Mouse (Mus musculus) MEL (cell line): Measurements from ENCODE around the gene Tmem121. TPM values are rescaled to one million over a fixed set of nuclear protein-coding genes. Genes with fewer than 3 reads are reported as not detected.
A peak's percentile ranks its signal among the peaks of the same experiment; 100 is the strongest.

Source experiments
- DNase-seq: peaks from one replicate; pipeline ENCODE4 v3.0.0; 2011; ENCODE audit warnings: low read depth, low spot score
- H3K27ac ChIP-seq: 2 replicates; pipeline ENCODE4 v1.5.1; 2012; ENCODE audit warnings: low read depth, mild to moderate bottlenecking, control low read depth, low read length, moderate library complexity; ENCODE audit not compliant: control insufficient read depth
- H3K27me3 ChIP-seq, 2 experiments: fragments of 150-350 bp in 1 of 2; sonication (generic) in 1 of 2; 2 replicates each; pipeline ENCODE4 v1.6.1; 2012; ENCODE audit warnings: low read length in 2 of 2, mild to moderate bottlenecking in 2 of 2, improper control_type of control experiment in 1 of 2, moderate library complexity in 1 of 2; ENCODE audit not compliant: insufficient read depth in 2 of 2, control insufficient read depth in 1 of 2
- H3K36me3 ChIP-seq, 2 experiments: 2 replicates each; pipeline ENCODE4 v1.6.1; 2012 to 2014; ENCODE audit warnings: low read length in 2 of 2, improper control_type of control experiment in 1 of 2, inconsistent platforms in 1 of 2, mild to moderate bottlenecking in 1 of 2; ENCODE audit not compliant: insufficient read depth in 2 of 2, control insufficient read depth in 1 of 2
- H3K4me1 ChIP-seq, 2 experiments: fragments of 150-350 bp in 1 of 2; sonication (generic) in 1 of 2; 2 replicates each; pipeline ENCODE4 v1.6.1; 2012; ENCODE audit warnings: low read length in 2 of 2, improper control_type of control experiment in 1 of 2, mild to moderate bottlenecking in 1 of 2; ENCODE audit not compliant: insufficient read depth in 2 of 2, control insufficient read depth in 1 of 2
- H3K4me3 ChIP-seq, 2 experiments: fragments of 150-350 bp in 1 of 2; sonication (generic) in 1 of 2; 2 replicates each; pipeline ENCODE4 v1.5.1; 2012; ENCODE audit warnings: low read depth in 2 of 2, low read length in 2 of 2, mild to moderate bottlenecking in 2 of 2, moderate library complexity in 2 of 2, control low read depth in 1 of 2, improper control_type of control experiment in 1 of 2; ENCODE audit not compliant: control insufficient read depth in 1 of 2, insufficient read depth in 1 of 2
- H3K79me2 ChIP-seq: 2 replicates; pipeline ENCODE4 v1.6.1; 2012; ENCODE audit warnings: mild to moderate bottlenecking, low read length, moderate library complexity; ENCODE audit not compliant: control insufficient read depth, poor library complexity, insufficient read depth
- H3K9ac ChIP-seq: 2 replicates; pipeline ENCODE4 v1.6.1; 2012; ENCODE audit warnings: low read depth, mild to moderate bottlenecking, control low read depth, low read length, moderate library complexity; ENCODE audit not compliant: control insufficient read depth, poor library complexity, severe bottlenecking
- H3K9me3 ChIP-seq: fragments of 150-350 bp; sonication (generic); replicated peaks from 2 replicates; pipeline ENCODE4 v1.6.1; 2012; ENCODE audit warnings: mild to moderate bottlenecking, low read length, improper control_type of control experiment, moderate library complexity; ENCODE audit not compliant: insufficient read depth
- BHLHE40 ChIP-seq: IDR thresholded peaks from 2 replicates; pipeline ENCODE4 v1.6.1; 2012; ENCODE audit warnings: low read depth, mild to moderate bottlenecking, inconsistent platforms, low read length, improper control_type of control experiment, borderline replicate concordance
- GATA1 ChIP-seq: IDR thresholded peaks from 2 replicates; pipeline ENCODE4 v1.6.1; 2011; ENCODE audit warnings: low read depth, low read length, improper control_type of control experiment
- JUND ChIP-seq: IDR thresholded peaks from 2 replicates; pipeline ENCODE4 v1.6.1; 2011; ENCODE audit warnings: low read depth, mild to moderate bottlenecking, improper control_type of control experiment, low read length
- MAFK ChIP-seq: IDR thresholded peaks from 2 replicates; pipeline ENCODE4 v1.6.1; 2011; ENCODE audit warnings: low read depth, mild to moderate bottlenecking, low read length, improper control_type of control experiment, borderline replicate concordance
- MAX ChIP-seq: IDR thresholded peaks from 2 replicates; pipeline ENCODE4 v1.6.1; 2011; ENCODE audit warnings: low read length, improper control_type of control experiment
- MAZ ChIP-seq: IDR thresholded peaks from 2 replicates; pipeline ENCODE4 v1.6.1; 2012; ENCODE audit warnings: low read depth, mild to moderate bottlenecking, inconsistent platforms, low read length, improper control_type of control experiment
- MYC ChIP-seq: IDR thresholded peaks from 2 replicates; pipeline ENCODE4 v1.6.1; 2011; ENCODE audit warnings: low read depth, mild to moderate bottlenecking, low read length, improper control_type of control experiment, moderate library complexity
- POLR2A ChIP-seq, 2 experiments: IDR thresholded peaks; 2 replicates each; pipeline ENCODE4 v1.6.1; 2011 to 2012; ENCODE audit warnings: low read length in 2 of 2, mild to moderate bottlenecking in 2 of 2, control low read depth in 1 of 2, improper control_type of control experiment in 1 of 2, low read depth in 1 of 2, moderate library complexity in 1 of 2; ENCODE audit not compliant: control insufficient read depth in 1 of 2, insufficient read depth in 1 of 2, poor library complexity in 1 of 2
- POLR2AphosphoS2 ChIP-seq: IDR thresholded peaks from 2 replicates; pipeline ENCODE4 v1.6.1; 2011; ENCODE audit warnings: low read length, improper control_type of control experiment
- TAL1 ChIP-seq: IDR thresholded peaks from 2 replicates; pipeline ENCODE4 v1.6.1; 2012; ENCODE audit warnings: mild to moderate bottlenecking, inconsistent platforms, low read length, moderate library complexity, mixed read lengths
- TBP ChIP-seq: IDR thresholded peaks from 2 replicates; pipeline ENCODE4 v1.8.0; 2011; ENCODE audit warnings: low read depth, low read length, improper control_type of control experiment
- ZKSCAN1 ChIP-seq: IDR thresholded peaks from 2 replicates; pipeline ENCODE4 v1.6.1; 2012; ENCODE audit warnings: low read depth, mild to moderate bottlenecking, inconsistent platforms, low read length, improper control_type of control experiment, moderate library complexity
- ZNF384 ChIP-seq: IDR thresholded peaks from 2 replicates; pipeline ENCODE4 v1.6.1; 2012; ENCODE audit warnings: low read depth, mild to moderate bottlenecking, inconsistent platforms, low read length, improper control_type of control experiment
- polyA plus RNA-seq, 2 experiments: library from polyadenylated mRNA; stranded (reverse) in 1 of 2; unstranded in 1 of 2; fragments of >175 nt in 1 of 2; fragments of >200 nt in 1 of 2; gene quantifications; 2 replicates each; pipeline versions ENCODE4 v1.2.1 to v1.2.4; 2012; ENCODE audit warnings: low replicate concordance in 2 of 2, low read depth in 1 of 2; ENCODE audit not compliant: insufficient read length in 2 of 2, insufficient read depth in 1 of 2, missing spikeins in 1 of 2
- total RNA-seq: library from RNA; depleted of rRNA; stranded (reverse); fragments of 300-350 nt; gene quantifications from 2 replicates; pipeline ENCODE4 v1.2.3, GENCODE M21; 2012

The Tmem121 gene
- total and polyA plus RNA-seq, 3 experiments, result 17.0 to 35.2 TPM; not detected in 1

- H3K9me3 ChIP-seq, result no peaks in the 10 kb centered on the region
- peak overlapping the region; percentile 62 for H3K27ac ChIP-seq
- peak; percentile 62 for DNase-seq
- H3K27me3 ChIP-seq, result no peaks in the 10 kb centered on the region
- H3K9ac ChIP-seq, result peak overlapping the region; percentile 74
- peaks cover 0 to 14% of the 10 kb centered on the region in 2 experiments; a peak in 2 of 4 replicates for H3K36me3 ChIP-seq
- H3K4me1 ChIP-seq, result peaks cover 9 to 29% of the 10 kb centered on the region in 2 experiments
- peaks cover 10% of the 10 kb centered on the region for H3K79me2 ChIP-seq
- H3K4me3 ChIP-seq, result peak overlapping the region; percentile 68 to 71
- TF ChIP-seq MAZ (no peak), TBP (0 out of 2 replicates have a peak, but pooled peaks have one; percentile 35), MYC (no peak), GATA1 (no peak), MAFK (no peak)
Observed at GRCm38 (mm10) chr12:113154747-113155075, 31.0 kb upstream of the Tmem121 start.

- Histone ChIP-seq H3K9ac (peak overlapping the region; percentile 74), H3K36me3 (peaks cover 0 to 14% of the 10 kb centered on the region in 2 experiments; a peak in 2 of 4 replicates), H3K4me3 (peak overlapping the region; percentile 68 to 71), H3K27ac (peak overlapping the region; percentile 62), H3K79me2 (peaks cover 10% of the 10 kb centered on the region), H3K9me3 (no peaks in the 10 kb centered on the region), H3K4me1 (peaks cover 9 to 29% of the 10 kb centered on the region in 2 experiments), H3K27me3 (no peaks in the 10 kb centered on the region)
- no peak for DNase-seq
- TF ChIP-seq TAL1 (no peak), ZNF384 (no peak), POLR2AphosphoS2 (no peak), MAZ (no peak), ZKSCAN1 (no peak), MAFK (no peak), MAX (no peak), GATA1 (no peak), POLR2A (IDR thresholded peaks at IDR 0.05; ENCODE audit: control insufficient read depth in 1 of 2, insufficient read depth in 1 of 2, low read depth in 1 of 2, low read length in 2 of 2, poor library complexity in 1 of 2) (peak in 1 of 2 experiments; percentile 33; a peak in 2 of 4 replicates), JUND (no peak), BHLHE40 (no peak), TBP (peak; percentile 22; the same call in 1 of the 2 replicates)
Observed at GRCm38 (mm10) chr12:113155076-113155771, 30.5 kb upstream of the Tmem121 start.
